Mouse (Mus musculus) liver, embryonic 14.5 days (tissue): ENCODE results near the gene Gpr1. TPM values are rescaled to one million over a fixed set of nuclear protein-coding genes. Genes with fewer than 3 reads are reported as not detected.
A peak's percentile ranks its signal among the peaks of the same experiment; 100 is the strongest.
"Not testable (repeated sequence)": the region's sequence is repeated elsewhere in the genome, so short reads cannot be mapped to it uniquely, and the experiment has no call there.

Experiments used
- ATAC-seq: fragments of 200-750 bp; cut with Nextera tagmentation; 2 replicates; pipeline ENCODE4 v1.8.0; 2017; ENCODE audit warnings: moderate number of reproducible peaks, mild to moderate bottlenecking, moderate library complexity; ENCODE audit not compliant: insufficient read depth
- DNase-seq, 3 experiments: peaks; one replicate each; pipeline ENCODE4 v3.0.0-alpha.2; 2012 to 2013; ENCODE audit warnings: low read depth in 3 of 3, low spot score in 3 of 3
- H3K27ac ChIP-seq: fragments of 300-500 bp; sonication (generic); 2 replicates; pipeline ENCODE4 v1.5.1; 2014; ENCODE audit warnings: moderate library complexity, mild to moderate bottlenecking, control low read depth, inconsistent platforms
- H3K27me3 ChIP-seq: fragments of 300-500 bp; sonication (generic); 2 replicates; pipeline ENCODE4 v1.6.1; 2014; ENCODE audit warnings: mild to moderate bottlenecking, low read length, moderate library complexity; ENCODE audit not compliant: control insufficient read depth, insufficient read depth
- H3K36me3 ChIP-seq: fragments of 300-500 bp; sonication (generic); replicated peaks from 2 replicates; pipeline ENCODE4 v1.6.1; 2014; ENCODE audit warnings: low read depth; ENCODE audit not compliant: control insufficient read depth, insufficient read depth
- H3K4me1 ChIP-seq, 2 experiments: fragments of 200-500 bp in 1 of 2; fragments of 300-500 bp in 1 of 2; sonication (generic) in 1 of 2; replicated peaks; 2 replicates each; pipeline ENCODE4 v1.6.1; 2012 to 2014; ENCODE audit warnings: antibody characterized with exemption in 1 of 2, inconsistent platforms in 1 of 2, low read length in 1 of 2; ENCODE audit not compliant: control insufficient read depth in 2 of 2, insufficient read depth in 2 of 2
- H3K4me2 ChIP-seq: fragments of 300-500 bp; sonication (generic); 2 replicates; pipeline ENCODE4 v1.6.1; 2014; ENCODE audit warnings: low read depth, mild to moderate bottlenecking, control low read depth, moderate library complexity
- H3K4me3 ChIP-seq, 2 experiments: fragments of 200-500 bp in 1 of 2; fragments of 300-500 bp in 1 of 2; sonication (generic) in 1 of 2; 2 replicates each; pipeline ENCODE4 v1.5.1; 2012 to 2014; ENCODE audit warnings: low read depth in 2 of 2, low read length in 2 of 2, mild to moderate bottlenecking in 2 of 2, control low read depth in 1 of 2, inconsistent platforms in 1 of 2, moderate library complexity in 1 of 2; ENCODE audit not compliant: insufficient read depth in 1 of 2
- H3K9ac ChIP-seq: fragments of 300-500 bp; sonication (generic); replicated peaks from 2 replicates; pipeline ENCODE4 v1.6.1; 2014; ENCODE audit warnings: mild to moderate bottlenecking, control low read depth, moderate library complexity
- H3K9me3 ChIP-seq: fragments of 300-500 bp; sonication (generic); 2 replicates; pipeline ENCODE4 v1.6.1; 2016; ENCODE audit warnings: low read length, mixed read lengths; ENCODE audit not compliant: control insufficient read depth
- CTCF ChIP-seq: IDR thresholded peaks from 2 replicates; pipeline ENCODE4 v1.5.1; 2016; ENCODE audit warnings: antibody characterized with exemption, low read depth, control low read depth
- EP300 ChIP-seq: IDR thresholded peaks from 2 replicates; pipeline ENCODE4 v1.6.1; 2016; ENCODE audit warnings: antibody characterized with exemption, low read depth
- WGBS: fragments of 180-500 bp; shearing (Covaris S2); extraction: QIAGEN DNeasy Blood & Tissue Kit; methylation state at CpG from one replicate; pipeline ENCODE4 v1.1.7; 2014; ENCODE audit not compliant: insufficient replicate concordance; 5-methylcytosine and 5-hydroxymethylcytosine counted together
- polyA plus RNA-seq, 2 experiments: library from polyadenylated mRNA; depleted of rRNA in 1 of 2; stranded (reverse) in 1 of 2; unstranded in 1 of 2; fragments of >200 nt; fragmentation: Nextera tagmentation in 1 of 2; extraction: Ambion mirVana in 1 of 2; gene quantifications; 2 replicates each; pipeline versions ENCODE4 v1.2.1 to v1.2.3; 2012 to 2014

Gene Gpr1
- polyA plus RNA-seq, 2 experiments: not detected

GRCm38 (mm10) chr1:63176259-63176603 lies 38.1 kb downstream of the Gpr1 start:
- no peaks in the 10 kb centered on the region for H3K27me3 ChIP-seq
- H3K9me3 ChIP-seq: no peaks in the 10 kb centered on the region
- H3K4me2 ChIP-seq: peak overlapping the region; percentile 84
- H3K27ac ChIP-seq: peak overlapping the region; percentile 80
- WGBS: under 1% methylated on average over 14 of the region's 14 CpGs
- TF ChIP-seq EP300 (no peak), CTCF (no peak)
- DNase-seq (peak in 1 of 3 experiments; percentile 22), ATAC-seq (peak; percentile 38)
- H3K36me3 ChIP-seq: peaks cover 33% of the 10 kb centered on the region
- peaks cover 10 to 22% of the 10 kb centered on the region in 2 experiments for H3K4me1 ChIP-seq
- H3K9ac ChIP-seq: peak overlapping the region; percentile 98
- peak overlapping the region; percentile 96 to 98 for H3K4me3 ChIP-seq

- ATAC-seq (no peak), DNase-seq (peak in 1 of 3 experiments; percentile 37)
- Histone ChIP-seq H3K27ac (peak overlapping the region; percentile 80), H3K9ac (peak overlapping the region; percentile 98), H3K4me1 (peaks cover 10 to 22% of the 10 kb centered on the region in 2 experiments), H3K9me3 (no peaks in the 10 kb centered on the region), H3K4me3 (peak overlapping the region; percentile 96 to 98), H3K36me3 (peaks cover 35% of the 10 kb centered on the region), H3K4me2 (peak overlapping the region; percentile 84), H3K27me3 (no peaks in the 10 kb centered on the region)
- 3% methylated on average over 11 of the region's 11 CpGs for WGBS
- TF ChIP-seq CTCF: no peak
- no peak for TF ChIP-seq EP300
Measured at GRCm38 (mm10) chr1:63175853-63176252, 38.5 kb downstream of the Gpr1 start.

GRCm38 (mm10) chr1:63168638-63169037 lies 45.7 kb downstream of the Gpr1 start:
- Histone ChIP-seq H3K9ac (no peak overlapping the region), H3K27ac (no peak overlapping the region), H3K27me3 (no peaks in the 10 kb centered on the region), H3K36me3 (peaks cover 54% of the 10 kb centered on the region), H3K9me3 (no peaks in the 10 kb centered on the region), H3K4me1 (no peaks in the 10 kb centered on the region; a peak in 1 of 4 replicates), H3K4me2 (no peak overlapping the region), H3K4me3 (no peak overlapping the region)
- ATAC-seq (no peak), DNase-seq (no peak)
- TF ChIP-seq EP300: no peak
- no peak for TF ChIP-seq CTCF
- WGBS: 15% methylated on average over 2 of the region's 2 CpGs

- ATAC-seq (no peak), DNase-seq (no peak)
- Histone ChIP-seq H3K9ac (no peak overlapping the region), H3K27ac (no peak overlapping the region), H3K27me3 (no peaks in the 10 kb centered on the region), H3K36me3 (peaks cover 29% of the 10 kb centered on the region), H3K4me3 (no peak overlapping the region), H3K4me1 (no peaks in the 10 kb centered on the region), H3K4me2 (no peak overlapping the region), H3K9me3 (no peaks in the 10 kb centered on the region)
- TF ChIP-seq CTCF (no peak), EP300 (no peak)
- 84% methylated on average over 13 of the region's 13 CpGs for WGBS
Measured at GRCm38 (mm10) chr1:63140231-63140630, 74.1 kb downstream of the Gpr1 start.

- not testable (repeated sequence) for DNase-seq, H3K27ac ChIP-seq, H3K4me3 ChIP-seq, H3K4me2 ChIP-seq, ATAC-seq, H3K9me3 ChIP-seq, H3K27me3 ChIP-seq, H3K4me1 ChIP-seq, H3K9ac ChIP-seq
- H3K36me3 ChIP-seq: peaks cover 14% of the 10 kb centered on the region
- 90% methylated on average over 1 of the region's 1 CpGs for WGBS
Measured at GRCm38 (mm10) chr1:63138586-63138985, 75.8 kb downstream of the Gpr1 start.

GRCm38 (mm10) chr1:63137971-63138370 lies 76.4 kb downstream of the Gpr1 start:
- Histone ChIP-seq H3K9ac (no peak overlapping the region), H3K4me1 (no peaks in the 10 kb centered on the region), H3K36me3 (peaks cover 10% of the 10 kb centered on the region), H3K9me3 (no peaks in the 10 kb centered on the region), H3K4me2 (no peak overlapping the region), H3K27me3 (no peaks in the 10 kb centered on the region), H3K27ac (no peak overlapping the region), H3K4me3 (no peak overlapping the region)
- WGBS: 64% methylated on average over 2 of the region's 2 CpGs
- no peak for TF ChIP-seq EP300
- TF ChIP-seq CTCF: no peak
- ATAC-seq (no peak), DNase-seq (no peak)
